In genomic region chr11:49203129-49203768, GRCm38 (mm10) we compare ENCODE assay signal across 8 mouse cellular contexts. TPM values are rescaled to one million over a fixed set of nuclear protein-coding genes. Genes with fewer than 3 reads are reported as not detected.
A peak's percentile ranks its signal among the peaks of the same experiment; 100 is the strongest.
DNase-seq lines count a peak whose midpoint lies in the region; ATAC-seq and TF ChIP-seq lines count a peak whose summit lies in the region.

Zfp62 (plus strand) TSS chr11:49203292.

- TF ChIP-seq POLR2A in bone marrow, adult 2 months (IDR thresholded peaks at IDR 0.05; ENCODE audit: borderline replicate concordance, control insufficient read depth, low read depth, low read length) = peak; percentile 80; the same call in 1 of the 2 replicates

- no peak for TF ChIP-seq CTCF in bone marrow, adult 2 months (IDR thresholded peaks at IDR 0.05; ENCODE audit: control insufficient read depth, insufficient read depth, low read length)

- 0% methylated on average over 45 of the region's 47 CpGs for WGBS in bone marrow, adult 2 months
- 0% methylated on average over 47 of the region's 47 CpGs for WGBS in embryonic facial prominence, embryonic 15.5 days
- WGBS in heart, embryonic 10.5 days = under 1% methylated on average over 34 of the region's 47 CpGs
- under 1% methylated on average over 46 of the region's 47 CpGs for WGBS in kidney, embryonic 15.5 days

- H3K27me3 ChIP-seq in embryonic facial prominence, embryonic 15.5 days = no peaks in the 10 kb centered on the region
- H3K27me3 ChIP-seq in heart, embryonic 10.5 days (ENCODE audit: insufficient read depth, poor library complexity, severe bottlenecking) = no peaks in the 10 kb centered on the region
- no peaks in the 10 kb centered on the region for H3K27me3 ChIP-seq in kidney, embryonic 15.5 days

- ATAC-seq in embryonic facial prominence, embryonic 15.5 days (ENCODE audit: insufficient number of reproducible peaks, low FRiP score, low TSS enrichment, low read depth) = peak; percentile 93
- peak; percentile 92 for ATAC-seq in kidney, embryonic 15.5 days (replicated peaks; ENCODE audit: low FRiP score)
- ATAC-seq in monocyte, adult 5-6 weeks (replicated peaks; ENCODE audit: insufficient number of reproducible peaks, low FRiP score, low TSS enrichment, poor library complexity, severe bottlenecking) = peak; percentile 92

- peak within 1 kb of the TSS; percentile 99 for H3K9ac ChIP-seq in embryonic facial prominence, embryonic 15.5 days
- H3K9ac ChIP-seq in kidney, embryonic 15.5 days = peak within 1 kb of the TSS; percentile 97

- no peaks in the 10 kb centered on the region for H3K9me3 ChIP-seq in embryonic facial prominence, embryonic 15.5 days (replicated peaks)
- no peaks in the 10 kb centered on the region for H3K9me3 ChIP-seq in heart, embryonic 10.5 days
- H3K9me3 ChIP-seq in kidney, embryonic 15.5 days (replicated peaks) = no peaks in the 10 kb centered on the region

- H3K4me1 ChIP-seq in bone marrow, adult 2 months (ENCODE audit: control insufficient read depth, insufficient read depth, low read length) = no peaks in the 10 kb centered on the region; the same call in 1 of the 2 replicates
- peaks cover 9% of the 10 kb centered on the region for H3K4me1 ChIP-seq in embryonic facial prominence, embryonic 15.5 days
- H3K4me1 ChIP-seq in heart, embryonic 10.5 days = peaks cover 17% of the 10 kb centered on the region
- H3K4me1 ChIP-seq in kidney, embryonic 15.5 days = peaks cover 16% of the 10 kb centered on the region

- H3K4me2 ChIP-seq in embryonic facial prominence, embryonic 15.5 days (replicated peaks) = peak within 1 kb of the TSS; percentile 67
- H3K4me2 ChIP-seq in kidney, embryonic 15.5 days = peak within 1 kb of the TSS; percentile 70

- H3K27ac ChIP-seq in bone marrow, adult 2 months (ENCODE audit: control insufficient read depth, insufficient read depth, low read depth, low read length, poor library complexity) = peak within 1 kb of the TSS; percentile 99
- H3K27ac ChIP-seq in embryonic facial prominence, embryonic 15.5 days (replicated peaks) = peak within 1 kb of the TSS; percentile 99
- H3K27ac ChIP-seq in heart, embryonic 10.5 days = peak within 1 kb of the TSS; percentile 100
- H3K27ac ChIP-seq in kidney, embryonic 15.5 days = peak within 1 kb of the TSS; percentile 100

- H3K36me3 ChIP-seq in embryonic facial prominence, embryonic 15.5 days = peaks cover 7% of the 10 kb centered on the region; the same call in 1 of the 2 replicates
- peaks cover 16% of the 10 kb centered on the region for H3K36me3 ChIP-seq in heart, embryonic 10.5 days
- peaks cover 16% of the 10 kb centered on the region for H3K36me3 ChIP-seq in kidney, embryonic 15.5 days

- DNase-seq in 416B (ENCODE audit: low read depth) = peak; percentile 96
- peak; percentile 97 for DNase-seq in heart, embryonic 10.5 days (ENCODE audit: low spot score)
- DNase-seq in liver = peak; percentile 93
- DNase-seq in spleen, postnatal 4 days (ENCODE audit: low spot score in 2 of 2) = peak; percentile 93 to 97

- peak within 1 kb of the TSS; percentile 98 for H3K4me3 ChIP-seq in bone marrow, adult 2 months (replicated peaks; ENCODE audit: control insufficient read depth, low read depth, low read length)
- H3K4me3 ChIP-seq in embryonic facial prominence, embryonic 15.5 days (replicated peaks) = peak within 1 kb of the TSS; percentile 88
- peak within 1 kb of the TSS; percentile 86 for H3K4me3 ChIP-seq in heart, embryonic 10.5 days
- peak within 1 kb of the TSS; percentile 88 for H3K4me3 ChIP-seq in kidney, embryonic 15.5 days (replicated peaks)

RNA-seq across cellular contexts. Expression of gene Zfp62, which starts in this region (rescaled TPM):
- polyA plus RNA-seq in bone marrow, adult 2 months (2011; ENCODE audit: insufficient read depth, insufficient read length, low replicate concordance, missing spikeins) = 10.4 and 12.0 TPM in 2 replicates
- polyA plus RNA-seq in embryonic facial prominence, embryonic 15.5 days (2015; fragmentation: Nextera tagmentation; extraction: Ambion mirVana) = 36.0 and 36.7 TPM in 2 replicates
- polyA plus RNA-seq in heart, embryonic 10.5 days (2016; fragmentation: Nextera tagmentation; extraction: Ambion mirVana) = 32.8 and 34.6 TPM in 2 replicates
- polyA plus RNA-seq in kidney, embryonic 15.5 days (2015; fragmentation: Nextera tagmentation; extraction: Ambion mirVana) = 40.5 and 41.9 TPM in 2 replicates
- 96.4 to 134 TPM (median 134 TPM) in 3 replicates for total RNA-seq in monocyte, adult 5-6 weeks (2017)

Comparison
In these comparisons a context has a peak if more than half of its experiments do, and no peak if none do; other contexts are left out.
1. Peak in every context shown above with its lines: DNase-seq, ATAC-seq, H3K4me3 ChIP-seq and H3K27ac ChIP-seq.